Mouse (Mus musculus): ENCODE measurements around the gene Cd300c2.
A peak's percentile ranks its signal among the peaks of the same experiment; 100 is the strongest.
"Not testable (repeated sequence)": the region's sequence is repeated elsewhere in the genome, so short reads cannot be mapped to it uniquely, and the experiment has no call there.

The Cd300c2 gene

DNA sequence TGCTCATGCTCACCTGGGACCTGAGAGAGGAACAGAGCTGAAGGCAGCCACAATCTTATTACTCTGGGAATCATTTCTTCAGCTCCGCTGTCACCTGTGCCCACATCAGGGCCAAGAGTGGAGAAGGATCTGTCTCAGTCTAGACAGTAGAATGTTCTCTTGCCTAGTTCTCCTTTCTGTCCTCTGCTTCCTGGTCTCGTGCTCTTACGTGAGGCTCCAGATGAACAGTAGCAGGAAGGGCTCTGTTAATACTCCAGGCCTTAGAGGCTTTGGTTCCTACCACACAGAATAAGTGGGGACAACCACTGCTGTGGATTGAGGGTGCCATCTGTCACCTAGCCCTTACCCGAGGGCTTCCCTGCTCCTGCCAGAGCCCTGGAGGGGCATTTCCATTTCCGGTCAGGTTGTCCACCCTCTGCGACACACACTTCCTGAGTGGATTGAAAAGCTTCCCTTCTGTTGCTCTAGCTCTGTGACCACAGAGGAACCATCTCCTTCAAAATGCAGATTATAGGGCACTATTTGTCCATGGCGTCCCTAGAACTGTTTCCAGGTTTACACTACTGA, at the start of gene Cd300c2:
Gene Cd300c2 (minus strand): TSS at position 407 of the 567 bp plus-strand sequence.
- DNase-seq (ENCODE audit: low read depth, low spot score) = peak; percentile 39

GRCm38 (mm10) chr11:115049282-115049895, 47.7 kb upstream of the Cd300c2 start:
- peak; percentile 98 for DNase-seq (ENCODE audit: low read depth, low spot score)

GRCm38 (mm10) chr11:115048259-115048658, 46.6 kb upstream of the Cd300c2 start, which contains the start of gene Cd300ld3:
Cd300ld3 (minus strand) TSS chr11:115048409.
- DNase-seq (ENCODE audit: low read depth, low spot score) = no peak

DNA sequence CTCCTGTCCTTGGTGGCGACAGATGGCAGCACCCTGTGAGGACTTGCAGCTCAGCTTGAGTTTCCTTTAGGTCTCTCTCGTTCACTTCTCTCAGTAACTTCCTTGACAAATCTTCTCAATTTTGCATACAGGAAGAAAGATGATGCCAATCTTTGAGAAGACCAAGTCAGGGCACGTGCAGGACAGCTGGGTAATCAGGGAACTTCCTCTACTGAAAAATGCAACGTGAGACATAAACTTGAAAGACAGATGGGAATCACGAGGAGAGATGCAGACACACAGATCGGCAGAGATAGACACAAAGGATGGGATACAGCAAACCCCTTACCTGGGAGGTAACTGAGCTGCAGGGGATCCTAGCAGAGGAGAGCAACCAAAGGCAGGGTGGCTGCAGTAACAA, 36.0 kb upstream of the Cd300c2 start, which contains the start of gene Cd300ld5:
Gene Cd300ld5 (minus strand): TSS at position 101 of the 400 bp plus-strand sequence.
- not testable (repeated sequence) for DNase-seq (ENCODE audit: low read depth, low spot score)

DNA sequence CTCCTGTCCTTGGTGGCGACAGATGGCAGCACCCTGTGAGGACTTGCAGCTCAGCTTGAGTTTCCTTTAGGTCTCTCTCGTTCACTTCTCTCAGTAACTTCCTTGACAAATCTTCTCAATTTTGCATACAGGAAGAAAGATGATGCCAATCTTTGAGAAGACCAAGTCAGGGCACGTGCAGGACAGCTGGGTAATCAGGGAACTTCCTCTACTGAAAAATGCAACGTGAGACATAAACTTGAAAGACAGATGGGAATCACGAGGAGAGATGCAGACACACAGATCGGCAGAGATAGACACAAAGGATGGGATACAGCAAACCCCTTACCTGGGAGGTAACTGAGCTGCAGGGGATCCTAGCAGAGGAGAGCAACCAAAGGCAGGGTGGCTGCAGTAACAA, 25.2 kb upstream of the Cd300c2 start, which contains the start of gene Cd300ld4:
Gene Cd300ld4 (minus strand): TSS at position 101 of the 400 bp plus-strand sequence.
- not testable (repeated sequence) for DNase-seq (ENCODE audit: low read depth, low spot score)

DNA sequence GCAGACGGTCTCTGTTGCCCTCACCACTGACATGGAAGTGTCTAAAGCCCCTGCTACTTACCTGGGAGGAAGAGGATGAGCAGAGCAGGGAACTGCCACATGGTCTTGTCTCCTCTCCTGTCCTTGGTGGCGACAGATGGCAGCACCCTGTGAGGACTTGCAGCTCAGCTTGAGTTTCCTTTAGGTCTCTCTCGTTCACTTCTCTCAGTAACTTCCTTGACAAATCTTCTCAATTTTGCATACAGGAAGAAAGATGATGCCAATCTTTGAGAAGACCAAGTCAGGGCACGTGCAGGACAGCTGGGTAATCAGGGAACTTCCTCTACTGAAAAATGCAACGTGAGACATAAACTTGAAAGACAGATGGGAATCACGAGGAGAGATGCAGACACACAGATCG, 14.4 kb upstream of the Cd300c2 start, which contains the start of gene Cd300ld2:
Gene Cd300ld2 (minus strand): TSS at position 101 of the 400 bp plus-strand sequence.
- not testable (repeated sequence) for DNase-seq (ENCODE audit: low read depth, low spot score)

GRCm38 (mm10) chr11:115004070-115004469, 2.4 kb upstream of the Cd300c2 start:
- peak; percentile 13 for DNase-seq (ENCODE audit: low read depth, low spot score)

DNA sequence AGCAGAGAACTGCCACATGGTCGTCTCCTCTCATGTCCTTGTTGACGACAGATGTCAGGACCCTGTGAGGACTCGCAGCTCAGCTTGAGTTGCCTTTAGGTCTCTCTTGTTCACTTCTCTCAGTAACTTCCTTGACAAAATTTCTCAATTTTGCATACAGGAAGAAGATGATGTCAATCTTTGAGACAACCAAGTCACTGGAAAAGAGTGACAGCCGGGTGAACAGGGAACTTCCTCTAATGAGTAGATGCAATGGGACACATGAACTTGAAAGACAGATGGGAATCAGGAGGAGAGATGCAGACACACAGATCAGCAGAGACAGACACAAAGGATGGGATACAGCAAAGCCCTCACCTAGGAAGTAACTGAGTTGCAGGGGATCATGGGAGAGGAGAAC, 11.9 kb downstream of the Cd300c2 start, which contains the start of gene Cd300ld:
Gene Cd300ld (minus strand): TSS at position 130 of the 400 bp plus-strand sequence.
- DNase-seq (ENCODE audit: low read depth, low spot score) = no peak

GRCm38 (mm10) chr11:114981866-114982265, 19.8 kb downstream of the Cd300c2 start:
- peak; percentile 55 for DNase-seq (ENCODE audit: low read depth, low spot score)

DNA sequence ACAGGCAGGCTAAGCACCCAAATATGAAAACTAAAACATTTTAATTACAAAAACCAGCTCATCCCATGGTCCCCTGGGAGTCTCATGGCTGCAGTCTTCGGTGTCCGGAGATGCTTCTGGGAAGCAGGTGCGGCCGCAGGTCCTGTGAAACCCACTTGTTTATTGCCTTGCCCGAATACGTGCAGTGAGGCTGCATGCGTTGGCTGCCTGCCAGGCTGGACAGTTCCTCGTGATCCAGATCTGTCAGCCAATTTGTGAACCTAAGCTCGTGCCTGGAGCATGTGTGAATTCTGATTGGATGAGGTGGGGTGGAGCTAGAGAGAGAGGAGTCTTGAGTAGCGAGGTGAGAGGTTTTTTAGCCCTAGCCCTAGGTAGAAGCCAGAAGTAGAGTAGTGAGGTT, 29.0 kb downstream of the Cd300c2 start:
- DNase-seq (ENCODE audit: low read depth, low spot score) = peak; percentile 42

GRCm38 (mm10) chr11:114968752-114969207, 32.9 kb downstream of the Cd300c2 start, which contains the start of gene Cd300c:
Cd300c (minus strand) TSS chr11:114969157.
- DNase-seq (ENCODE audit: low read depth, low spot score) = peak; percentile 27

DNA sequence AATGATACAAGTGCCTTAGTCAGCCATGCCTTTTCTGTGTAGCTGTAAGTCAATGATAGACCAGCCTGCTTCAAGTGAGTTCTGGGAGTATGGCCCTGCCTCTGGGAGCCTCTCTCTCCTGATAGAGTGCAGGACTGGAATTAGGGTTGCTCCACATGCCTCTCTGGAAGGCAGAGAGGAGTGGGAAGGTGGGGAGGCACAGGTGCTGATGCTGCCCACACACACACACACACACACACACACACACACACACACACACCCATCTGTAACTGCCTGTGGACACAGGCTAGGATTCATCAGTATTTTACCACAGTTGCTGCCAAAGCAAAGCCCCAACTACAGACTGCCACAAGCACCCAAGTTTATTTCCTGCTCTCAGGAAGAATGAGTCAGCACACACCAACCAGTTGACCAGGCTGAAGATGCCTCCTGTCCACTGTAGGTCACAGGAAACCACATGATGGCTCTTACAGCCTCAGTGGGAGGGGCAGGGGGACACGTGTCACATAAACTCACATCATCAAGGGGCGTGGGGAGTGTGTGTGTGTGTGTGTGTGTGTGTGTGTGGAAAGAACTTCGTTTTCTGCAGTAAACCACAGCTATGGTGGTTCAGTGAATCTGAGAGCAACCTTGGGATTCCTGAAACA, 36.4 kb downstream of the Cd300c2 start:
- DNase-seq (ENCODE audit: low read depth, low spot score) = peak; percentile 45

- DNase-seq (ENCODE audit: low read depth, low spot score) = peak; percentile 15
Observed at GRCm38 (mm10) chr11:114960369-114960768, 41.3 kb downstream of the Cd300c2 start.
